Mouse (Mus musculus): Measurements from ENCODE around the gene Unc119. TPM values are rescaled to one million over a fixed set of nuclear protein-coding genes. Genes with fewer than 3 reads are reported as not detected.

Gene Unc119
- polyA plus RNA-seq, 1 experiment from 2014 or later, result 39.8 TPM

GRCm38 (mm10) chr11:78392728-78393127, 49.4 kb downstream of the Unc119 start:
- WGBS, result 60% methylated on average over 3 of the region's 3 CpGs
- Histone ChIP-seq H3K4me1 (replicated peaks; ENCODE audit: control insufficient read depth, insufficient read depth, low read length) (no peaks in the 10 kb centered on the region; the same call in 1 of the 2 replicates), H3K4me2 (ENCODE audit: low read length) (no peak overlapping the region), H3K36me3 (ENCODE audit: control insufficient read depth, insufficient read depth, low read length) (no peaks in the 10 kb centered on the region), H3K9me3 (ENCODE audit: control insufficient read depth, low read length) (no peaks in the 10 kb centered on the region), H3K4me3 (ENCODE audit: low read depth, low read length) (no peak overlapping the region), H3K27me3 (replicated peaks; ENCODE audit: control insufficient read depth, insufficient read depth, low read length) (no peaks in the 10 kb centered on the region), H3K27ac (ENCODE audit: low read depth) (no peak overlapping the region), H3K9ac (ENCODE audit: low read length) (no peak overlapping the region)
- DNase-seq (ENCODE audit: low spot score), result no peak
- no peak for ATAC-seq (replicated peaks; ENCODE audit: low FRiP score, low TSS enrichment, low read depth)

- H3K4me2 ChIP-seq (ENCODE audit: low read length), result peak overlapping the region; percentile 33
- H3K27ac ChIP-seq (ENCODE audit: low read depth), result peak overlapping the region; percentile 12; the same call in 1 of the 2 replicates
- H3K4me3 ChIP-seq (ENCODE audit: low read depth, low read length), result no peak overlapping the region
- no peaks in the 10 kb centered on the region for H3K9me3 ChIP-seq (ENCODE audit: control insufficient read depth, low read length)
- no peaks in the 10 kb centered on the region for H3K36me3 ChIP-seq (ENCODE audit: control insufficient read depth, insufficient read depth, low read length)
- H3K4me1 ChIP-seq (replicated peaks; ENCODE audit: control insufficient read depth, insufficient read depth, low read length), result no peaks in the 10 kb centered on the region; the same call in 1 of the 2 replicates
- no peaks in the 10 kb centered on the region for H3K27me3 ChIP-seq (replicated peaks; ENCODE audit: control insufficient read depth, insufficient read depth, low read length)
- DNase-seq (ENCODE audit: low spot score) (peak; percentile 63), ATAC-seq (replicated peaks; ENCODE audit: low FRiP score, low TSS enrichment, low read depth) (peak; percentile 12; the same call in 1 of the 2 replicates)
- H3K9ac ChIP-seq (ENCODE audit: low read length), result no peak overlapping the region
- 41% methylated on average over 11 of the region's 11 CpGs for WGBS
Observed at GRCm38 (mm10) chr11:78396950-78397349, 53.7 kb downstream of the Unc119 start.

- ATAC-seq (replicated peaks; ENCODE audit: low FRiP score, low TSS enrichment, low read depth) (peak; percentile 63), DNase-seq (ENCODE audit: low spot score) (peak; percentile 86)
- Histone ChIP-seq H3K36me3 (ENCODE audit: control insufficient read depth, insufficient read depth, low read length) (no peaks in the 10 kb centered on the region), H3K4me3 (ENCODE audit: low read depth, low read length) (no peak overlapping the region), H3K9ac (ENCODE audit: low read length) (no peak overlapping the region), H3K4me1 (replicated peaks; ENCODE audit: control insufficient read depth, insufficient read depth, low read length) (no peaks in the 10 kb centered on the region; the same call in 1 of the 2 replicates), H3K9me3 (ENCODE audit: control insufficient read depth, low read length) (no peaks in the 10 kb centered on the region), H3K27me3 (replicated peaks; ENCODE audit: control insufficient read depth, insufficient read depth, low read length) (no peaks in the 10 kb centered on the region), H3K27ac (ENCODE audit: low read depth) (peak overlapping the region; percentile 12; the same call in 1 of the 2 replicates), H3K4me2 (ENCODE audit: low read length) (peak overlapping the region; percentile 33)
- WGBS, result 12% methylated on average over 18 of the region's 18 CpGs
Observed at GRCm38 (mm10) chr11:78397397-78397796, 54.1 kb downstream of the Unc119 start.

GRCm38 (mm10) chr11:78398212-78398611, 54.9 kb downstream of the Unc119 start:
- DNase-seq (ENCODE audit: low spot score), result no peak
- no peaks in the 10 kb centered on the region for H3K36me3 ChIP-seq (ENCODE audit: control insufficient read depth, insufficient read depth, low read length)
- H3K9ac ChIP-seq (ENCODE audit: low read length), result no peak overlapping the region
- no peaks in the 10 kb centered on the region for H3K27me3 ChIP-seq (replicated peaks; ENCODE audit: control insufficient read depth, insufficient read depth, low read length)
- no peak for ATAC-seq (replicated peaks; ENCODE audit: low FRiP score, low TSS enrichment, low read depth)
- no peak overlapping the region for H3K4me2 ChIP-seq (ENCODE audit: low read length)
- H3K4me3 ChIP-seq (ENCODE audit: low read depth, low read length), result no peak overlapping the region
- no peaks in the 10 kb centered on the region; the same call in 1 of the 2 replicates for H3K4me1 ChIP-seq (replicated peaks; ENCODE audit: control insufficient read depth, insufficient read depth, low read length)
- 84% methylated on average over 6 of the region's 6 CpGs for WGBS
- H3K27ac ChIP-seq (ENCODE audit: low read depth), result no peak overlapping the region
- no peaks in the 10 kb centered on the region for H3K9me3 ChIP-seq (ENCODE audit: control insufficient read depth, low read length)

Other genes with a start within 250 kb of the Unc119 start
- gene Fam222b, start 248.8 kb upstream of the Unc119 start, polyA plus RNA-seq (2014; fragmentation: Nextera tagmentation; extraction: Ambion mirVana), result 13.4 and 17.8 TPM in 2 replicates
- 61.7 and 65.3 TPM in 2 replicates for gene Traf4, start 177.9 kb upstream of the Unc119 start, polyA plus RNA-seq (2014; fragmentation: Nextera tagmentation; extraction: Ambion mirVana)
- gene Nek8, start 166.8 kb upstream of the Unc119 start, polyA plus RNA-seq (2014; fragmentation: Nextera tagmentation; extraction: Ambion mirVana), result 15.2 and 15.4 TPM in 2 replicates
- 37.5 and 38.8 TPM in 2 replicates for gene Tlcd1, start 166.8 kb upstream of the Unc119 start, polyA plus RNA-seq (2014; fragmentation: Nextera tagmentation; extraction: Ambion mirVana)
- 1,790 and 1,870 TPM in 2 replicates for gene Rpl23a, start 159.9 kb upstream of the Unc119 start, polyA plus RNA-seq (2014; fragmentation: Nextera tagmentation; extraction: Ambion mirVana)
- 121 and 141 TPM in 2 replicates for gene Rab34, start 155.1 kb upstream of the Unc119 start, polyA plus RNA-seq (2014; fragmentation: Nextera tagmentation; extraction: Ambion mirVana)
- gene Proca1, start 150.1 kb upstream of the Unc119 start, polyA plus RNA-seq (2014; fragmentation: Nextera tagmentation; extraction: Ambion mirVana), result 1.4 and 2.1 TPM in 2 replicates
- 77.4 and 86.7 TPM in 2 replicates for gene Sdf2, start 97.7 kb upstream of the Unc119 start, polyA plus RNA-seq (2014; fragmentation: Nextera tagmentation; extraction: Ambion mirVana)
- gene Supt6, start 97.5 kb upstream of the Unc119 start, polyA plus RNA-seq (2014; fragmentation: Nextera tagmentation; extraction: Ambion mirVana), result 26.4 and 28.0 TPM in 2 replicates
- 74.4 and 75.6 TPM in 2 replicates for gene 2610507B11Rik, start 81.7 kb upstream of the Unc119 start, polyA plus RNA-seq (2014; fragmentation: Nextera tagmentation; extraction: Ambion mirVana)
- 0.17 and 0.24 TPM in 2 replicates for gene BC030499, start 52.6 kb upstream of the Unc119 start, polyA plus RNA-seq (2014; fragmentation: Nextera tagmentation; extraction: Ambion mirVana)
- 34.1 and 40.0 TPM in 2 replicates for gene Spag5, start 42.0 kb upstream of the Unc119 start, polyA plus RNA-seq (2014; fragmentation: Nextera tagmentation; extraction: Ambion mirVana)
- gene Aldoc, start 20.5 kb upstream of the Unc119 start, polyA plus RNA-seq (2014; fragmentation: Nextera tagmentation; extraction: Ambion mirVana), result 20.0 and 21.1 TPM in 2 replicates
- 76.2 and 79.1 TPM in 2 replicates for gene Pigs, start 15.1 kb upstream of the Unc119 start, polyA plus RNA-seq (2014; fragmentation: Nextera tagmentation; extraction: Ambion mirVana)
- gene Foxn1, start 43.1 kb downstream of the Unc119 start, polyA plus RNA-seq (2014; fragmentation: Nextera tagmentation; extraction: Ambion mirVana), result not detected in 2 replicates
- gene Slc13a2, start 78.7 kb downstream of the Unc119 start, polyA plus RNA-seq (2014; fragmentation: Nextera tagmentation; extraction: Ambion mirVana), result 0.07 and 0.12 TPM in 2 replicates
- gene Slc46a1, start 122.2 kb downstream of the Unc119 start, polyA plus RNA-seq (2014; fragmentation: Nextera tagmentation; extraction: Ambion mirVana), result 12.4 and 12.8 TPM in 2 replicates
- gene Sarm1, start 154.3 kb downstream of the Unc119 start, polyA plus RNA-seq (2014; fragmentation: Nextera tagmentation; extraction: Ambion mirVana), result 3.9 and 4.2 TPM in 2 replicates
- 0.89 and 9.1 TPM in 2 replicates for gene Vtn, start 155.6 kb downstream of the Unc119 start, polyA plus RNA-seq (2014; fragmentation: Nextera tagmentation; extraction: Ambion mirVana)
- not detected in 2 replicates for gene Sebox, start 160.0 kb downstream of the Unc119 start, polyA plus RNA-seq (2014; fragmentation: Nextera tagmentation; extraction: Ambion mirVana)
- gene Tmem199, start 168.7 kb downstream of the Unc119 start, polyA plus RNA-seq (2014; fragmentation: Nextera tagmentation; extraction: Ambion mirVana), result 57.9 and 63.2 TPM in 2 replicates
- gene Poldip2, start 168.7 kb downstream of the Unc119 start, polyA plus RNA-seq (2014; fragmentation: Nextera tagmentation; extraction: Ambion mirVana), result 146 and 147 TPM in 2 replicates
- 83.3 and 86.7 TPM in 2 replicates for gene Tnfaip1, start 192.8 kb downstream of the Unc119 start, polyA plus RNA-seq (2014; fragmentation: Nextera tagmentation; extraction: Ambion mirVana)
- gene Ift20, start 192.9 kb downstream of the Unc119 start, polyA plus RNA-seq (2014; fragmentation: Nextera tagmentation; extraction: Ambion mirVana), result 117 and 123 TPM in 2 replicates
- 131 and 160 TPM in 2 replicates for gene Tmem97, start 207.3 kb downstream of the Unc119 start, polyA plus RNA-seq (2014; fragmentation: Nextera tagmentation; extraction: Ambion mirVana)